Mouse (Mus musculus) bone marrow macrophage, adult 2 months (primary cell): Measurements from ENCODE around the gene BC049730.
"Not testable (repeated sequence)": the region's sequence is repeated elsewhere in the genome, so short reads cannot be mapped to it uniquely, and the experiment has no call there.

Experiments used
- CTCF ChIP-seq: IDR thresholded peaks from 2 replicates; pipeline ENCODE4 v1.5.1; 2012; ENCODE audit warnings: low read depth, mild to moderate bottlenecking, low read length, moderate library complexity
- POLR2A ChIP-seq: IDR thresholded peaks from 2 replicates; pipeline ENCODE4 v1.6.1; 2012; ENCODE audit warnings: mild to moderate bottlenecking, low read depth, low read length, borderline replicate concordance

GRCm38 (mm10) chr7:24697891-24698290, 11.2 kb upstream of the BC049730 start:
- not testable (repeated sequence) for TF ChIP-seq CTCF, POLR2A
